Mouse (Mus musculus) MEL (cell line): ENCODE data around the gene Trim38. TPM values are rescaled to one million over a fixed set of nuclear protein-coding genes. Genes with fewer than 3 reads are reported as not detected.
A peak's percentile ranks its signal among the peaks of the same experiment; 100 is the strongest.

ENCODE experiments used
- DNase-seq: peaks from one replicate; pipeline ENCODE4 v3.0.0; 2011; ENCODE audit warnings: low read depth, low spot score
- H3K27ac ChIP-seq: 2 replicates; pipeline ENCODE4 v1.5.1; 2012; ENCODE audit warnings: low read depth, mild to moderate bottlenecking, control low read depth, low read length, moderate library complexity; ENCODE audit not compliant: control insufficient read depth
- H3K27me3 ChIP-seq, 2 experiments: fragments of 150-350 bp in 1 of 2; sonication (generic) in 1 of 2; 2 replicates each; pipeline ENCODE4 v1.6.1; 2012; ENCODE audit warnings: low read length in 2 of 2, mild to moderate bottlenecking in 2 of 2, improper control_type of control experiment in 1 of 2, moderate library complexity in 1 of 2; ENCODE audit not compliant: insufficient read depth in 2 of 2, control insufficient read depth in 1 of 2
- H3K36me3 ChIP-seq, 2 experiments: 2 replicates each; pipeline ENCODE4 v1.6.1; 2012 to 2014; ENCODE audit warnings: low read length in 2 of 2, improper control_type of control experiment in 1 of 2, inconsistent platforms in 1 of 2, mild to moderate bottlenecking in 1 of 2; ENCODE audit not compliant: insufficient read depth in 2 of 2, control insufficient read depth in 1 of 2
- H3K4me1 ChIP-seq, 2 experiments: fragments of 150-350 bp in 1 of 2; sonication (generic) in 1 of 2; 2 replicates each; pipeline ENCODE4 v1.6.1; 2012; ENCODE audit warnings: low read length in 2 of 2, improper control_type of control experiment in 1 of 2, mild to moderate bottlenecking in 1 of 2; ENCODE audit not compliant: insufficient read depth in 2 of 2, control insufficient read depth in 1 of 2
- H3K4me3 ChIP-seq, 2 experiments: fragments of 150-350 bp in 1 of 2; sonication (generic) in 1 of 2; 2 replicates each; pipeline ENCODE4 v1.5.1; 2012; ENCODE audit warnings: low read depth in 2 of 2, low read length in 2 of 2, mild to moderate bottlenecking in 2 of 2, moderate library complexity in 2 of 2, control low read depth in 1 of 2, improper control_type of control experiment in 1 of 2; ENCODE audit not compliant: control insufficient read depth in 1 of 2, insufficient read depth in 1 of 2
- H3K79me2 ChIP-seq: 2 replicates; pipeline ENCODE4 v1.6.1; 2012; ENCODE audit warnings: mild to moderate bottlenecking, low read length, moderate library complexity; ENCODE audit not compliant: control insufficient read depth, poor library complexity, insufficient read depth
- H3K9ac ChIP-seq: 2 replicates; pipeline ENCODE4 v1.6.1; 2012; ENCODE audit warnings: low read depth, mild to moderate bottlenecking, control low read depth, low read length, moderate library complexity; ENCODE audit not compliant: control insufficient read depth, poor library complexity, severe bottlenecking
- H3K9me3 ChIP-seq: fragments of 150-350 bp; sonication (generic); replicated peaks from 2 replicates; pipeline ENCODE4 v1.6.1; 2012; ENCODE audit warnings: mild to moderate bottlenecking, low read length, improper control_type of control experiment, moderate library complexity; ENCODE audit not compliant: insufficient read depth
- CHD1 ChIP-seq: IDR thresholded peaks from 2 replicates; pipeline ENCODE4 v1.6.1; 2012; ENCODE audit warnings: low read depth, mild to moderate bottlenecking, inconsistent platforms, low read length, improper control_type of control experiment
- CHD2 ChIP-seq: IDR thresholded peaks from 2 replicates; pipeline ENCODE4 v1.6.1; 2011; ENCODE audit warnings: low read length, improper control_type of control experiment
- CTCF ChIP-seq, 3 experiments: IDR thresholded peaks in 2 of 3; conservative IDR thresholded peaks in 1 of 3; 2 replicates each; pipeline ENCODE4 v1.5.1; 2011 to 2012; ENCODE audit warnings: low read length in 3 of 3, low read depth in 2 of 3, mild to moderate bottlenecking in 2 of 3, improper control_type of control experiment in 1 of 3, inconsistent platforms in 1 of 3, mixed read lengths in 1 of 3, moderate library complexity in 1 of 3; ENCODE audit not compliant: control insufficient read depth in 1 of 3, insufficient read depth in 1 of 3, poor library complexity in 1 of 3, severe bottlenecking in 1 of 3
- E2F4 ChIP-seq: IDR thresholded peaks from 2 replicates; pipeline ENCODE4 v1.6.1; 2011; ENCODE audit warnings: low read depth, low read length, improper control_type of control experiment, borderline replicate concordance
- ELF1 ChIP-seq: IDR thresholded peaks from 2 replicates; pipeline ENCODE4 v1.6.1; 2014; ENCODE audit warnings: low read depth, mild to moderate bottlenecking, inconsistent platforms, low read length, improper control_type of control experiment, moderate library complexity
- EP300 ChIP-seq, 2 experiments: IDR thresholded peaks; 2 replicates each; pipeline ENCODE4 v1.6.1; 2011; ENCODE audit warnings: improper control_type of control experiment in 2 of 2, low read length in 2 of 2, low read depth in 1 of 2, mild to moderate bottlenecking in 1 of 2
- GABPA ChIP-seq: IDR thresholded peaks from 2 replicates; pipeline ENCODE4 v1.6.1; 2012; ENCODE audit warnings: low read depth, mild to moderate bottlenecking, inconsistent platforms, low read length, improper control_type of control experiment, moderate library complexity
- GATA1 ChIP-seq: IDR thresholded peaks from 2 replicates; pipeline ENCODE4 v1.6.1; 2011; ENCODE audit warnings: low read depth, low read length, improper control_type of control experiment
- HCFC1 ChIP-seq: IDR thresholded peaks from 2 replicates; pipeline ENCODE4 v1.6.1; 2012; ENCODE audit warnings: low read depth, mild to moderate bottlenecking, inconsistent platforms, low read length, improper control_type of control experiment, moderate library complexity
- JUND ChIP-seq: IDR thresholded peaks from 2 replicates; pipeline ENCODE4 v1.6.1; 2011; ENCODE audit warnings: low read depth, mild to moderate bottlenecking, improper control_type of control experiment, low read length
- KAT2A ChIP-seq: conservative IDR thresholded peaks from 2 replicates; pipeline ENCODE4 v1.6.1; 2012; ENCODE audit warnings: low read depth, low read length, improper control_type of control experiment, inconsistent platforms
- MAFK ChIP-seq: IDR thresholded peaks from 2 replicates; pipeline ENCODE4 v1.6.1; 2011; ENCODE audit warnings: low read depth, mild to moderate bottlenecking, low read length, improper control_type of control experiment, borderline replicate concordance
- MAX ChIP-seq: IDR thresholded peaks from 2 replicates; pipeline ENCODE4 v1.6.1; 2011; ENCODE audit warnings: low read length, improper control_type of control experiment
- MEF2A ChIP-seq: IDR thresholded peaks from 2 replicates; pipeline ENCODE4 v1.6.1; 2014; ENCODE audit warnings: low read depth, mild to moderate bottlenecking, inconsistent platforms, low read length, improper control_type of control experiment; ENCODE audit not compliant: poor library complexity, insufficient replicate concordance, severe bottlenecking; ENCODE audit errors: extremely low read depth
- MXI1 ChIP-seq: IDR thresholded peaks from 2 replicates; pipeline ENCODE4 v1.6.1; 2011; ENCODE audit warnings: mild to moderate bottlenecking, low read depth, low read length, improper control_type of control experiment
- MYB ChIP-seq: IDR thresholded peaks from 2 replicates; pipeline ENCODE4 v1.6.1; 2011; ENCODE audit warnings: mild to moderate bottlenecking, low read depth, low read length, improper control_type of control experiment
- MYC ChIP-seq: IDR thresholded peaks from 2 replicates; pipeline ENCODE4 v1.6.1; 2011; ENCODE audit warnings: low read depth, mild to moderate bottlenecking, low read length, improper control_type of control experiment, moderate library complexity
- NELFE ChIP-seq: IDR thresholded peaks from 2 replicates; pipeline ENCODE4 v1.6.1; 2011; ENCODE audit warnings: low read depth, low read length, improper control_type of control experiment
- NRF1 ChIP-seq: IDR thresholded peaks from 2 replicates; pipeline ENCODE4 v1.6.1; 2014; ENCODE audit warnings: low read depth, mild to moderate bottlenecking, inconsistent platforms, low read length, improper control_type of control experiment, moderate library complexity; ENCODE audit not compliant: poor library complexity, insufficient read depth, severe bottlenecking
- POLR2A ChIP-seq, 2 experiments: IDR thresholded peaks; 2 replicates each; pipeline ENCODE4 v1.6.1; 2011 to 2012; ENCODE audit warnings: low read length in 2 of 2, mild to moderate bottlenecking in 2 of 2, control low read depth in 1 of 2, improper control_type of control experiment in 1 of 2, low read depth in 1 of 2, moderate library complexity in 1 of 2; ENCODE audit not compliant: control insufficient read depth in 1 of 2, insufficient read depth in 1 of 2, poor library complexity in 1 of 2
- POLR2AphosphoS2 ChIP-seq: IDR thresholded peaks from 2 replicates; pipeline ENCODE4 v1.6.1; 2011; ENCODE audit warnings: low read length, improper control_type of control experiment
- POLR2AphosphoS5 ChIP-seq: IDR thresholded peaks from 2 replicates; pipeline ENCODE4 v1.6.1; 2012; ENCODE audit warnings: low read depth, borderline replicate concordance, mild to moderate bottlenecking, inconsistent platforms, low read length, moderate library complexity, mixed read lengths
- RAD21 ChIP-seq: IDR thresholded peaks from 2 replicates; pipeline ENCODE4 v1.6.1; 2011; ENCODE audit warnings: mild to moderate bottlenecking, low read depth, low read length, improper control_type of control experiment
- RCOR1 ChIP-seq: IDR thresholded peaks from 2 replicates; pipeline ENCODE4 v1.6.1; 2012; ENCODE audit warnings: low read depth, mild to moderate bottlenecking, inconsistent platforms, low read length, improper control_type of control experiment
- SIN3A ChIP-seq: IDR thresholded peaks from 2 replicates; pipeline ENCODE4 v1.6.1; 2012; ENCODE audit warnings: low read length, improper control_type of control experiment, inconsistent platforms
- SMC3 ChIP-seq: IDR thresholded peaks from 2 replicates; pipeline ENCODE4 v1.6.1; 2011; ENCODE audit warnings: low read depth, low read length, improper control_type of control experiment
- TAL1 ChIP-seq: IDR thresholded peaks from 2 replicates; pipeline ENCODE4 v1.6.1; 2012; ENCODE audit warnings: mild to moderate bottlenecking, inconsistent platforms, low read length, moderate library complexity, mixed read lengths
- TBP ChIP-seq: IDR thresholded peaks from 2 replicates; pipeline ENCODE4 v1.8.0; 2011; ENCODE audit warnings: low read depth, low read length, improper control_type of control experiment
- UBTF ChIP-seq: IDR thresholded peaks from 2 replicates; pipeline ENCODE4 v1.6.1; 2012; ENCODE audit warnings: low read depth, mild to moderate bottlenecking, inconsistent platforms, low read length, improper control_type of control experiment, moderate library complexity, borderline replicate concordance; ENCODE audit not compliant: insufficient read depth
- USF1 ChIP-seq: IDR thresholded peaks from 2 replicates; pipeline ENCODE4 v1.6.1; 2014; ENCODE audit warnings: low read depth, mild to moderate bottlenecking, inconsistent platforms, low read length, improper control_type of control experiment, moderate library complexity
- USF2 ChIP-seq, 2 experiments: IDR thresholded peaks; 2 replicates each; pipeline ENCODE4 v1.6.1; 2011 to 2012; ENCODE audit warnings: improper control_type of control experiment in 2 of 2, low read length in 2 of 2, borderline replicate concordance in 1 of 2, inconsistent platforms in 1 of 2, low read depth in 1 of 2, mild to moderate bottlenecking in 1 of 2; ENCODE audit not compliant: insufficient read depth in 1 of 2
- ZC3H11A ChIP-seq: IDR thresholded peaks from 2 replicates; pipeline ENCODE4 v1.6.1; 2012; ENCODE audit warnings: low read depth, mild to moderate bottlenecking, inconsistent platforms, low read length, improper control_type of control experiment
- ZKSCAN1 ChIP-seq: IDR thresholded peaks from 2 replicates; pipeline ENCODE4 v1.6.1; 2012; ENCODE audit warnings: low read depth, mild to moderate bottlenecking, inconsistent platforms, low read length, improper control_type of control experiment, moderate library complexity
- ZMIZ1 ChIP-seq: IDR thresholded peaks from 2 replicates; pipeline ENCODE4 v1.6.1; 2012; ENCODE audit warnings: low read depth, mild to moderate bottlenecking, inconsistent platforms, low read length, improper control_type of control experiment, moderate library complexity
- ZNF384 ChIP-seq: IDR thresholded peaks from 2 replicates; pipeline ENCODE4 v1.6.1; 2012; ENCODE audit warnings: low read depth, mild to moderate bottlenecking, inconsistent platforms, low read length, improper control_type of control experiment
- polyA plus RNA-seq, 2 experiments: library from polyadenylated mRNA; stranded (reverse) in 1 of 2; unstranded in 1 of 2; fragments of >175 nt in 1 of 2; fragments of >200 nt in 1 of 2; gene quantifications; 2 replicates each; pipeline versions ENCODE4 v1.2.1 to v1.2.4; 2012; ENCODE audit warnings: low replicate concordance in 2 of 2, low read depth in 1 of 2; ENCODE audit not compliant: insufficient read length in 2 of 2, insufficient read depth in 1 of 2, missing spikeins in 1 of 2
- total RNA-seq: library from RNA; depleted of rRNA; stranded (reverse); fragments of 300-350 nt; gene quantifications from 2 replicates; pipeline ENCODE4 v1.2.3, GENCODE M21; 2012

Trim38 gene
- total and polyA plus RNA-seq, 3 experiments, result not detected

DNA sequence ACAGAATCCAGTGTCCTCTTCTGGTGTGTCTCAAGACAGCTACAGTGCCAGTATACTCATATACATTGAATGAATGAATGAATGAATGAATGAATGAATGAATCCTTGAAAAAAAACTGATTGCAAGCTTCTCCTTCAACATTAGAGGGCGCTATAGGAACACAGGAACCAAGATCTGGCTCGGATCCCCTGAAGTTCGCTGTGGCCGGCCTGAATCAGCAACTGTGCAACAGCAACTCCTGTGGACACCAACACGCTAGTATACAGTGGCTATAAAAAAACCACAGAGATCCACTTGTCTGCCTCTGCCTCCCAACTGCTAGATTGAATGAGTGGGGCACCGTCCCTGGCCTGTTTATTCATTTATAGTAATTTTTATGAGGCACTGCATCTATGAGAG, 63.3 kb downstream of the Trim38 start:
- no peaks in the 10 kb centered on the region for H3K9me3 ChIP-seq
- no peaks in the 10 kb centered on the region for H3K4me1 ChIP-seq
- H3K27ac ChIP-seq, result no peak overlapping the region
- no peak overlapping the region for H3K4me3 ChIP-seq
- H3K27me3 ChIP-seq, result peaks cover 3 to 8% of the 10 kb centered on the region in 2 experiments
- no peaks in the 10 kb centered on the region for H3K36me3 ChIP-seq
- no peak overlapping the region for H3K9ac ChIP-seq
- peak; percentile 62 for DNase-seq
- H3K79me2 ChIP-seq, result no peaks in the 10 kb centered on the region
- TF ChIP-seq ELF1 (no peak), SMC3 (peak; percentile 90), ZNF384 (peak; percentile 89), UBTF (no peak), JUND (no peak), ZC3H11A (peak; percentile 94), RAD21 (peak; percentile 95), NELFE (no peak), MAX (no peak), RCOR1 (no peak), CHD2 (no peak), USF1 (no peak), NRF1 (no peak), ZMIZ1 (no peak), E2F4 (no peak), EP300 (IDR thresholded peaks at IDR 0.05; ENCODE audit: low read depth in 1 of 2, low read length in 2 of 2) (no peak), CTCF (IDR thresholded peaks at IDR 0.05 in 2 of 3, conservative IDR thresholded peaks at IDR 0.05 in 1 of 3; ENCODE audit: control insufficient read depth in 1 of 3, insufficient read depth in 1 of 3, low read depth in 2 of 3, low read length in 3 of 3, poor library complexity in 1 of 3, severe bottlenecking in 1 of 3) (peak; percentile 69 to 90 (median 73)), SIN3A (no peak), POLR2A (IDR thresholded peaks at IDR 0.05; ENCODE audit: control insufficient read depth in 1 of 2, insufficient read depth in 1 of 2, low read depth in 1 of 2, low read length in 2 of 2, poor library complexity in 1 of 2) (no peak), MXI1 (no peak), TAL1 (no peak), POLR2AphosphoS2 (no peak), USF2 (IDR thresholded peaks at IDR 0.05; ENCODE audit: borderline replicate concordance in 1 of 2, insufficient read depth in 1 of 2, low read depth in 1 of 2, low read length in 2 of 2) (no peak), CHD1 (no peak), MYB (no peak), MAFK (no peak), GATA1 (no peak), MEF2A (no peak), MYC (no peak), TBP (no peak), GABPA (no peak), POLR2AphosphoS5 (no peak), KAT2A (no peak), ZKSCAN1 (peak; percentile 29; the same call in 1 of the 2 replicates), HCFC1 (no peak)
